Mouse (Mus musculus) midbrain, embryonic 11.5 days (tissue): ENCODE data around the gene Actr10. TPM values are rescaled to one million over a fixed set of nuclear protein-coding genes. Genes with fewer than 3 reads are reported as not detected.

Experiments used
- ATAC-seq: fragments of 200-750 bp; cut with Nextera tagmentation; 2 replicates; pipeline ENCODE4 v1.8.0; 2017; ENCODE audit warnings: moderate TSS enrichment, moderate library complexity; ENCODE audit not compliant: low FRiP score
- DNase-seq: peaks from one replicate; pipeline ENCODE4 v3.0.0; 2015; ENCODE audit warnings: low spot score; ENCODE audit errors: missing footprints
- H3K27ac ChIP-seq: fragments of 300-500 bp; sonication (generic); 2 replicates; pipeline ENCODE4 v1.5.1; 2014; ENCODE audit warnings: low read depth, low read length
- H3K27me3 ChIP-seq: fragments of 300-500 bp; sonication (generic); 2 replicates; pipeline ENCODE4 v1.6.1; 2014; ENCODE audit warnings: mild to moderate bottlenecking, low read length, moderate library complexity, mixed read lengths; ENCODE audit not compliant: control insufficient read depth, insufficient read depth
- H3K36me3 ChIP-seq: fragments of 300-500 bp; sonication (generic); 2 replicates; pipeline ENCODE4 v1.6.1; 2014; ENCODE audit warnings: mild to moderate bottlenecking, low read length, moderate library complexity, mixed read lengths; ENCODE audit not compliant: control insufficient read depth, insufficient read depth
- H3K4me1 ChIP-seq: fragments of 300-500 bp; sonication (generic); 2 replicates; pipeline ENCODE4 v1.6.1; 2014; ENCODE audit warnings: low read length; ENCODE audit not compliant: control insufficient read depth, insufficient read depth
- H3K4me2 ChIP-seq: fragments of 300-500 bp; sonication (generic); 2 replicates; pipeline ENCODE4 v1.6.1; 2014; ENCODE audit warnings: mild to moderate bottlenecking, moderate library complexity
- H3K4me3 ChIP-seq: fragments of 300-500 bp; sonication (generic); 2 replicates; pipeline ENCODE4 v1.5.1; 2014; ENCODE audit warnings: low read depth, low read length
- H3K9ac ChIP-seq: fragments of 300-500 bp; sonication (generic); 2 replicates; pipeline ENCODE4 v1.6.1; 2014; ENCODE audit warnings: low read length
- H3K9me3 ChIP-seq: fragments of 300-500 bp; sonication (generic); 2 replicates; pipeline ENCODE4 v1.6.1; 2016; ENCODE audit warnings: low read length; ENCODE audit not compliant: control insufficient read depth
- WGBS: fragments of 180-500 bp; shearing (Covaris S2); extraction: QIAGEN DNeasy Blood & Tissue Kit; methylation state at CpG from one replicate; pipeline ENCODE4 v1.1.7; 2014; 5-methylcytosine and 5-hydroxymethylcytosine counted together
- polyA plus RNA-seq: library from polyadenylated mRNA; unstranded; fragments of >200 nt; fragmentation: Nextera tagmentation; extraction: Ambion mirVana; gene quantifications from 2 replicates; pipeline ENCODE4 v1.2.1, GENCODE M21; 2014

Gene Actr10
- polyA plus RNA-seq, 1 experiment from 2014 or later = 275 TPM

DNA sequence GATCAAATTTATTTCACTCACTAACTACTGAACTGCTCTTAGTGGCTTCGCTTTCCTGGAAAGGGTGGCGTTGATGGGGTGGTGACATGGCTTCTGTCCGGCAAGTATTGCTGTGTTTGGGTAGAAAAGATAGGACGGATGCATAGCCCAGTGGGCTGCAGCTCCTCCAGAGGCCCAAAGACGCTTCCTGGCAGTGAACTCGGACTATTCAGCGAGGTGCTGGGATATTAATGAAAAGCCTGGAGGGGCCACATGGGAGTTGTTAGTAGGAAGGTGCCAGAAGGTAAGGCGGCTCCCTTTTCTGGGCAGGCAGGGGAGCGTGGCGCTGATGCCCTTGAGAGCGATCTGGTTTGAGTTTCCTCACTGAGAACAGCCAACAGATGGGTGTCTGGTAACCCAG is 30.0 kb upstream of the Actr10 start:
- Histone ChIP-seq H3K4me3 (no peak overlapping the region), H3K27me3 (no peaks in the 10 kb centered on the region), H3K9me3 (no peaks in the 10 kb centered on the region), H3K36me3 (no peaks in the 10 kb centered on the region), H3K4me1 (peaks cover 5% of the 10 kb centered on the region; the same call in 1 of the 2 replicates), H3K4me2 (no peak overlapping the region), H3K9ac (no peak overlapping the region), H3K27ac (no peak overlapping the region)
- 87% methylated on average over 11 of the region's 11 CpGs for WGBS
- no peak for DNase-seq
- no peak for ATAC-seq

DNA sequence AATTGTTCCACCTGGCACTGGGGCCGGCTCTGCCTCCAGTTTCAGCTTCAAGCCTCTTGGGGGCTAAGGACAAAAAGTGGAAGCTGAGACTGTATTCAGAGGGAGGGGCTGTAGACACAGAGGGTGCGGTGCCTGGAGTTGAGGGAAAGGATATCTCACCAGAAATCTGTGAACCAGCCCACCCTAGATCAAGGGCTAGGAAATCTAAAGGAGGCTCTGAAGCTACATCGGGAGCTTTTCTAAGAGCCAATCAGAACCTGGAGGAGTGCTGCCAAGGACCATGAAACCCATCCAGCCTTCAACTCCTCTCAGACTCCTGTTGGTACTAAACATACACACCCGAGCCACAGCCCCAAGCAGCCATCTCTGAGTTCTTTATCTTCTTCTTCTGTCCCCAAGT is 29.6 kb upstream of the Actr10 start:
- Histone ChIP-seq H3K4me1 (peaks cover 5% of the 10 kb centered on the region; the same call in 1 of the 2 replicates), H3K9me3 (no peaks in the 10 kb centered on the region), H3K4me2 (no peak overlapping the region), H3K27me3 (no peaks in the 10 kb centered on the region), H3K27ac (no peak overlapping the region), H3K4me3 (no peak overlapping the region), H3K36me3 (no peaks in the 10 kb centered on the region), H3K9ac (no peak overlapping the region)
- 74% methylated on average over 4 of the region's 4 CpGs for WGBS
- DNase-seq (no peak), ATAC-seq (no peak)

DNA sequence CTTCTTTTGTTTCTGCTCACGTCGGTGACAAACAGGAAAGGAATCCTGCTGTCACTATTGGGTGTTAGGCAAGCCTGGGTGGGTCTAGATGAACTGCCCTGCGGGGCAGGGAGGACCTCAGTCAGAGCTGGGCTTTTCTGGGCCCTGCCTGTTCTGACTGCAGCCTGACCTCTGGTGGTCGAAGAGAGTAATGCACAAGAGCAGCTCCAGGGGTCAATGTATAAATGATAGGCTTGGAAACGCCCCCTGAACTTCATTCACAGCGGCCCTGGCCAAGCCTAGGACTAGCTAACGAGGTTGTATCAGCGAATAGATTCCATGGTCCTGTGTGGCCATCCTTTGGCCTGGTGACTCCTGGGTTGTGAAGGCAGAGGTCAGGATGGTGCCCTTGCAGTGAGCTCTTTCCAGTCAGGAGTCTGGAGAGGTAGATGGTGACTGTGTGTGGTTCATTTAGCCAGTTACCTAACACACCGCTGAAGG is 27.4 kb upstream of the Actr10 start:
- Histone ChIP-seq H3K9me3 (no peaks in the 10 kb centered on the region), H3K4me3 (no peak overlapping the region), H3K36me3 (no peaks in the 10 kb centered on the region), H3K9ac (no peak overlapping the region), H3K27ac (no peak overlapping the region), H3K27me3 (no peaks in the 10 kb centered on the region), H3K4me1 (peaks cover 5% of the 10 kb centered on the region; the same call in 1 of the 2 replicates), H3K4me2 (no peak overlapping the region)
- WGBS = 12% methylated on average over 9 of the region's 9 CpGs
- ATAC-seq (peak; percentile 61), DNase-seq (peak; percentile 98)

DNA sequence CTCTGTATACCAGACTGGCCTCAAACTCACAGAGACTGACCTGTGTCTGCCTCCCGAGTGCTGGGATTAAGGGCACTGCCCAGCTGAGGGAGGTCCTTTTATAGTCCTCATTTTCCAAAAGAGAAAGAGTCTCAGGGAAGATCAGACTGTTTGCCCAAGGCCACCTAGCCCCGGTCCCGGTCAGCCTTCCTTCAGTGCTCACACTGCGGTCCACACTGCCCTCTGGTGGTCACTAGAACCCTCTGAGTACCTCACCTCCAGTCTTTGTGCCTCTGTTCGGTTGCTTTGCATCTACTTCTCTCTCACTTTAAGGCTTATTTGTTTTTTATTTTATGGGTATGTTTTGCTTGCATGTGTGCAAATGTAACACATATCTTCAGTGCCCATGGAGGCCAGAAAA is 26.6 kb upstream of the Actr10 start:
- WGBS = 13% methylated on average over 5 of the region's 5 CpGs

DNA sequence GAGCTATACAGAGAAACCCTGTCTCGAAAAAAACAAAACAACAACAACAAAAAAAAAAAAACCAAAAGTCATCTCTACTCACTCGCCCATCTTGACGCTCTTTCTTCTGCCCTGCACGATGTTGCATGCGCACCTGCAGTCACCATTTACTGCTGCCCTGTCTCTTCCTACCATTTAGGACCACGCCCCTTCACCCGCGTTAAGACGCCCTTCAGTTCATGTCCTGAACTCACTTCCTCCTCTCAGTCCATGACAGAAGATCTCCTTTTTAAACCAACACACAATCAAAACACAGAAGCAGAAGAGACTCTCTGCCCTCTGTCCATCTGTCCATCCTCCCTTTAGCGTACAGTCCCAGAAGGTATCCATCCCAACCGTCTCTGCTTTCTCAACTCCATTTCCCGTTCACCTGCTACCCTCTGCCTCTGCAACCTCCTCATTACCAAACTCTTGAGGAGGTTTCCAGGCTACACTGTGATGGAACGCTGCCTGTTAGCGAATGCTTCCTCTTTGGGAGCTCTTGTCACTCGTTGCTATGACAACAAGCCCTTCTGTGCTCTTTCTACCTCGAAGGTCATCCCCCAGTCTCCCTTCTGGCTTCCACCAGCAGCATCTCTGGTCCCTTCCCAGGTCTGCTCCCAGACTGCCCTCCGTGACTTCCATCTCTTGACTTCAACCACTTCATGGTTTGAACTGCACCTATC is 25.8 kb upstream of the Actr10 start:
- no peaks in the 10 kb centered on the region for H3K27me3 ChIP-seq
- no peaks in the 10 kb centered on the region for H3K9me3 ChIP-seq
- no peaks in the 10 kb centered on the region for H3K36me3 ChIP-seq
- H3K4me1 ChIP-seq = peaks cover 5% of the 10 kb centered on the region; the same call in 1 of the 2 replicates
- WGBS = 65% methylated on average over 17 of the region's 17 CpGs
- H3K27ac ChIP-seq = no peak overlapping the region
- H3K4me2 ChIP-seq = no peak overlapping the region
- no peak for DNase-seq
- no peak overlapping the region for H3K9ac ChIP-seq
- H3K4me3 ChIP-seq = no peak overlapping the region
- no peak for ATAC-seq

More for the DNA sequence above, 26.6 kb upstream of the Actr10 start:
- DNase-seq = peak; percentile 94
- Histone ChIP-seq H3K27me3 (no peaks in the 10 kb centered on the region), H3K9ac (no peak overlapping the region), H3K27ac (no peak overlapping the region), H3K36me3 (no peaks in the 10 kb centered on the region), H3K4me2 (no peak overlapping the region), H3K4me3 (no peak overlapping the region), H3K9me3 (no peaks in the 10 kb centered on the region), H3K4me1 (peaks cover 5% of the 10 kb centered on the region; the same call in 1 of the 2 replicates)
- peak; percentile 70; the same call in 1 of the 2 replicates for ATAC-seq

DNA sequence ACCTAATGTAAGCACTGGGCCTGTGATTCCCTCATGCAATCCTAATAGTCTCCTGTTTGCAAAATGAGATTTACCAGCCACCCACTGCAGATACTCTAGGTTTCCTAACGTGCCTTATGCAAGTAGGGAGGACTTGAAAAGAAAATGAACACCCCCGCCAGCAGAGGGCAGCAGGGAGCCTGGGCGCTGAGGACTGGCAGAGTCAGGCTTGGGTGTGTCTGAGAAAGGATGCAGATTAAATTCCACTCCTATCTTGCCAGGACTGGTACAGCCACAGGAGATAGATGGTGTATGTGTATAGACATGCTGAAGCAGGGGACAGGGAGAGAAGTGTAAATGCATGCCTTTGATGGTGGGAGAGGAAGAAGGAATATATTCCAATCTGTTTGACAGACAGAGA is 24.2 kb upstream of the Actr10 start:
- 47% methylated on average over 3 of the region's 3 CpGs for WGBS
- no peaks in the 10 kb centered on the region for H3K9me3 ChIP-seq
- H3K9ac ChIP-seq = no peak overlapping the region
- no peak overlapping the region for H3K4me2 ChIP-seq
- no peak overlapping the region for H3K4me3 ChIP-seq
- DNase-seq (no peak), ATAC-seq (no peak)
- H3K36me3 ChIP-seq = no peaks in the 10 kb centered on the region
- H3K27me3 ChIP-seq = no peaks in the 10 kb centered on the region
- no peak overlapping the region for H3K27ac ChIP-seq
- peaks cover 5% of the 10 kb centered on the region; the same call in 1 of the 2 replicates for H3K4me1 ChIP-seq

DNA sequence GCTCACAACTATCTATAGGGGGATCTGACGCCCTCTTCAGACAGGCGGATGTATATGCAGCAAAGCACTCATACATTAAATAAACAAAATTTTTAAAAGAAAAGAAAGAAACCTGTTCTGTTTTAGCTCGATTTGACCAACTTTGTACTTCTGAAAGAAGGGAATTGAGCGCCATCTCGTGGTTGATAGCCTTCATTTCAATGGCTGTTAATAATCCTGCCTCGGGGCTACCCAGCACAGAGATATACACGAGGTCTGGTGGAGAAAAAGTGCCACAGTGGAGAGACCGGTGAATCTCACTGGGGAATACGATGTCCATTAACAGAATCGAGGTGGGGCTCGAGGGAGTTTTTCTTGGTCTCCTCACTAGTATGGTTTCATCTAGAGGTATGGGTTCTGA is 23.3 kb upstream of the Actr10 start:
- WGBS = 63% methylated on average over 11 of the region's 11 CpGs
- no peaks in the 10 kb centered on the region for H3K9me3 ChIP-seq
- DNase-seq (peak; percentile 88), ATAC-seq (no peak)
- no peaks in the 10 kb centered on the region for H3K27me3 ChIP-seq
- no peak overlapping the region for H3K4me3 ChIP-seq
- H3K27ac ChIP-seq = no peak overlapping the region
- no peak overlapping the region for H3K4me2 ChIP-seq
- H3K4me1 ChIP-seq = peaks cover 5% of the 10 kb centered on the region; the same call in 1 of the 2 replicates
- no peak overlapping the region for H3K9ac ChIP-seq
- H3K36me3 ChIP-seq = no peaks in the 10 kb centered on the region

DNA sequence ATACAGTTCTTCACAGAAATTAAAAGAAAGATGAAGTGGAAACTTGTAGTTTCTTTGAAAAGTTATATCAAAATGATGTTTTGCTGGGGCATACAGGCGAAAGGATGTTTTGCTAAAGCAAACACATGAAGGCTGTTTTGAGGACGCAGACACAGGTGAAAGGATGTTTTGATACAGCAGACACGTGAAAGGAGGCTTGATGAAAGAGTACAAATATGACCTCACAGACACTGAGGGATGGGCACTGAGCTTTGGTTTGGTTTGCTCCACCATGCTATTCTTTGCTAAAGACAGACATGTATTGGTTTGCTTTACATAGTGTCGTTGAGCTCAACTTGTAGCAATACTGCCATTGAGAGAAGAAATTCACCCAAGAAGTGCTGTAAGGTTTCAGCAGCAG is 7.9 kb upstream of the Actr10 start:
- H3K4me1 ChIP-seq = no peaks in the 10 kb centered on the region
- H3K9ac ChIP-seq = no peak overlapping the region
- H3K4me2 ChIP-seq = no peak overlapping the region
- H3K36me3 ChIP-seq = no peaks in the 10 kb centered on the region
- H3K4me3 ChIP-seq = no peak overlapping the region
- ATAC-seq (no peak), DNase-seq (no peak)
- H3K27me3 ChIP-seq = no peaks in the 10 kb centered on the region
- no peaks in the 10 kb centered on the region for H3K9me3 ChIP-seq
- WGBS = 83% methylated on average over 4 of the region's 4 CpGs
- H3K27ac ChIP-seq = no peak overlapping the region

DNA sequence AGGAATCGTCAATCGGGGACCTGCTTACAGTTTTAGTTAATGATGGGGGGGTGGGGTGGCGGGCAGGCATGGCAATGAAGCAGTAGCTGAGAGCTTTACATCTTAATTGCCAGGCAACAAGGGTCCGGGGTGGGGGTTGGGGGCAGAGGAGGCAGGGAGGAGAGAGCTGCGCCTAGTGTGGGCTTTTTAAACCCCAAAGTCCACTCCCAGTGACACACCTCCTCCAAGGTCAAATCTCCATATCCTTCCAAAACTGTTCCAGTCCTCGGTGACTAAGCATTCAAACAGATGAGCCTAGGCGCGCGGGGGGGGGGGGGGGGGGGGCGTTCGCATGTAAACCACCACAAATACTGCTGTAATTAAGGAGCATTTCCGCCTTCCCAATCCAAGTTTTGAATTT is 507 bp upstream of the Actr10 start:
- WGBS = 33% methylated on average over 7 of the region's 12 CpGs
- Histone ChIP-seq H3K4me1 (peaks cover 4% of the 10 kb centered on the region), H3K27me3 (no peaks in the 10 kb centered on the region), H3K4me3 (peak overlapping the region; percentile 84), H3K4me2 (peak overlapping the region; percentile 48), H3K9ac (peak overlapping the region; percentile 86), H3K9me3 (no peaks in the 10 kb centered on the region), H3K36me3 (no peaks in the 10 kb centered on the region), H3K27ac (peak overlapping the region; percentile 87)
- ATAC-seq (peak; percentile 63), DNase-seq (peak; percentile 89)
